Mouse (Mus musculus) left cerebral cortex, postnatal 25 days (tissue): ENCODE results near the gene Grk4. TPM values are rescaled to one million over a fixed set of nuclear protein-coding genes. Genes with fewer than 3 reads are reported as not detected.

Experiments
- DNase-seq, 2 experiments: peaks; one replicate each; pipeline ENCODE4 v3.0.0; 2022; ENCODE audit warnings: low spot score in 2 of 2, mixed read lengths in 1 of 2
- intact Hi-C: fragments of 180-260 bp; cut with DNase I; formaldehyde crosslinking; loops from one replicate; pipeline ENCODE4 v1.15.1; 2025
- total RNA-seq, 2 experiments: library from RNA; stranded (reverse); gene quantifications; 2 replicates each; pipeline ENCODE4 v1.2.3; 2021

Gene Grk4
- total RNA-seq, result 1 to 10 TPM; 2.1 to 3.4 TPM

GRCm38 (mm10) chr5:34659686-34660590 is at the start of gene Grk4, which contains the start of gene Nop14:
Gene Grk4 (plus strand): TSS chr5:34660379.
Gene Nop14 (minus strand): TSS chr5:34660148.
- intact Hi-C loops, result loop anchor here (1.0 to 10.0 kb wide), 3 partner anchors 101 to 385 kb away; partner anchors contain the start of genes Hgfac and Htt
- peak; percentile 100 for DNase-seq

- intact Hi-C loops, result loop anchor here (10.0 kb wide), 1 partner anchor 268 kb away; the partner anchor contains the start of gene Fam193a
- no peak for DNase-seq
Measured at GRCm38 (mm10) chr5:34632996-34633395, 27.2 kb upstream of the Grk4 start.

GRCm38 (mm10) chr5:34633641-34634040 is 26.5 kb upstream of the Grk4 start:
- intact Hi-C loops, result loop anchor here (10.0 kb wide), 1 partner anchor 269 kb away; the partner anchor contains the start of gene Fam193a
- peak in 1 of 2 experiments; percentile 19 for DNase-seq

- no peak for DNase-seq
- intact Hi-C loops, result loop anchor here (10.0 kb wide), 1 partner anchor 270 kb away; the partner anchor contains the start of gene Fam193a
Measured at GRCm38 (mm10) chr5:34634746-34635400, 25.3 kb upstream of the Grk4 start.

GRCm38 (mm10) chr5:34635665-34636192 is 24.4 kb upstream of the Grk4 start:
- DNase-seq, result peak in 1 of 2 experiments; percentile 20
- intact Hi-C loops, result loop anchor here (1.0 to 10.0 kb wide), 3 partner anchors 62 to 271 kb away; partner anchors contain the start of genes Add1 and Fam193a

- DNase-seq, result peak; percentile 81 to 90
- intact Hi-C loops, result loop anchor here (1.0 to 10.0 kb wide), 3 partner anchors 63 to 272 kb away; partner anchors contain the start of genes Add1 and Fam193a
Measured at GRCm38 (mm10) chr5:34636481-34637287, 23.5 kb upstream of the Grk4 start, which contains the start of gene Mfsd10. Gene Mfsd10 (minus strand): TSS chr5:34637212.

GRCm38 (mm10) chr5:34637591-34638156 is 22.5 kb upstream of the Grk4 start:
- DNase-seq, result no peak
- intact Hi-C loops, result loop anchor here (2.0 to 10.0 kb wide), 2 partner anchors 121 to 273 kb away; partner anchors contain the start of gene Fam193a

GRCm38 (mm10) chr5:34641991-34642390 is 18.2 kb upstream of the Grk4 start:
- intact Hi-C loops, result no loop called here
- DNase-seq, result no peak

GRCm38 (mm10) chr5:34642932-34643331 is 17.2 kb upstream of the Grk4 start:
- peak; percentile 59 to 82 for DNase-seq
- intact Hi-C loops, result no loop called here

GRCm38 (mm10) chr5:34647581-34647980 is 12.6 kb upstream of the Grk4 start:
- intact Hi-C loops, result loop anchor here (5.0 kb wide), 1 partner anchor 200 kb away; no protein-coding TSS in a partner anchor
- DNase-seq, result peak; percentile 52 to 61

GRCm38 (mm10) chr5:34652961-34653360 is 7.2 kb upstream of the Grk4 start:
- intact Hi-C loops, result no loop called here
- no peak for DNase-seq

GRCm38 (mm10) chr5:34654881-34655280 is 5.3 kb upstream of the Grk4 start:
- no peak for DNase-seq

GRCm38 (mm10) chr5:34657556-34657955 is 2.6 kb upstream of the Grk4 start:
- intact Hi-C loops, result no loop called here
- no peak for DNase-seq

More at GRCm38 (mm10) chr5:34654881-34655280, 5.3 kb upstream of the Grk4 start:
- intact Hi-C loops, result no loop called here

GRCm38 (mm10) chr5:34660591-34661130 is 482 bp downstream of the Grk4 start:
- intact Hi-C loops, result loop anchor here (1.0 to 10.0 kb wide), 3 partner anchors 101 to 384 kb away; partner anchors contain the start of genes Hgfac and Htt
- no peak for DNase-seq

- intact Hi-C loops, result loop anchor here (10.0 kb wide), 2 partner anchors 233 to 383 kb away; partner anchors contain the start of gene Hgfac
Measured at GRCm38 (mm10) chr5:34661909-34662308, 1.7 kb downstream of the Grk4 start.

GRCm38 (mm10) chr5:34663231-34663630 is 3.1 kb downstream of the Grk4 start:
- intact Hi-C loops, result loop anchor here (10.0 kb wide), 2 partner anchors 232 to 382 kb away; partner anchors contain the start of gene Hgfac
- DNase-seq, result no peak

More at GRCm38 (mm10) chr5:34661909-34662308, 1.7 kb downstream of the Grk4 start:
- DNase-seq, result no peak

- intact Hi-C loops, result loop anchor here (10.0 kb wide), 2 partner anchors 225 to 375 kb away; partner anchors contain the start of gene Hgfac
- DNase-seq, result no peak
Measured at GRCm38 (mm10) chr5:34669493-34669892, 9.3 kb downstream of the Grk4 start.

- intact Hi-C loops, result no loop called here
- no peak for DNase-seq
Measured at GRCm38 (mm10) chr5:34670280-34670679, 10.1 kb downstream of the Grk4 start.
